Mouse (Mus musculus): ENCODE data around the gene Lmx1b. TPM values are rescaled to one million over a fixed set of nuclear protein-coding genes. Genes with fewer than 3 reads are reported as not detected.
A peak's percentile ranks its signal among the peaks of the same experiment; 100 is the strongest.

Gene Lmx1b
- polyA plus RNA-seq, 1 experiment from 2014 or later, result 6.3 TPM

GRCm38 (mm10) chr2:33633955-33634354 lies 6.4 kb downstream of the Lmx1b start:
- WGBS, result 7% methylated on average over 5 of the region's 5 CpGs
- ATAC-seq (ENCODE audit: low FRiP score), result no peak
- H3K4me1 ChIP-seq (replicated peaks), result peaks cover 50% of the 10 kb centered on the region

GRCm38 (mm10) chr2:33633237-33633636 lies 7.1 kb downstream of the Lmx1b start:
- peak overlapping the region; percentile 86; the same call in 1 of the 2 replicates for H3K9ac ChIP-seq
- no peak for ATAC-seq (ENCODE audit: low FRiP score)
- H3K4me1 ChIP-seq (replicated peaks), result peaks cover 54% of the 10 kb centered on the region

More at GRCm38 (mm10) chr2:33633955-33634354, 6.4 kb downstream of the Lmx1b start:
- Histone ChIP-seq H3K9me3 (no peaks in the 10 kb centered on the region), H3K4me3 (peak overlapping the region; percentile 48), H3K36me3 (no peaks in the 10 kb centered on the region), H3K4me2 (peak overlapping the region; percentile 55), H3K9ac (peak overlapping the region; percentile 86), H3K27ac (peak overlapping the region; percentile 83; the same call in 1 of the 2 replicates), H3K27me3 (peaks cover 96% of the 10 kb centered on the region)

GRCm38 (mm10) chr2:33632551-33633059 lies 7.7 kb downstream of the Lmx1b start:
- WGBS, result 18% methylated on average over 5 of the region's 5 CpGs
- no peaks in the 10 kb centered on the region for H3K36me3 ChIP-seq
- peak overlapping the region; percentile 73 for H3K9ac ChIP-seq
- H3K4me3 ChIP-seq, result peak overlapping the region; percentile 33
- H3K27ac ChIP-seq, result peak overlapping the region; percentile 84; the same call in 1 of the 2 replicates
- peak overlapping the region; percentile 55 for H3K4me2 ChIP-seq
- ATAC-seq (ENCODE audit: low FRiP score), result no peak
- H3K4me1 ChIP-seq (replicated peaks), result peaks cover 59% of the 10 kb centered on the region
- H3K9me3 ChIP-seq, result no peaks in the 10 kb centered on the region
- peaks cover 96% of the 10 kb centered on the region for H3K27me3 ChIP-seq

More at GRCm38 (mm10) chr2:33633237-33633636, 7.1 kb downstream of the Lmx1b start:
- Histone ChIP-seq H3K4me3 (peak overlapping the region; percentile 48; the same call in 1 of the 2 replicates), H3K27ac (0 out of 2 replicates have a peak overlapping the region, but pooled peaks have one; percentile 24), H3K9me3 (no peaks in the 10 kb centered on the region), H3K27me3 (peaks cover 96% of the 10 kb centered on the region), H3K36me3 (no peaks in the 10 kb centered on the region), H3K4me2 (peak overlapping the region; percentile 55)
- 2% methylated on average over 5 of the region's 5 CpGs for WGBS

DNA sequence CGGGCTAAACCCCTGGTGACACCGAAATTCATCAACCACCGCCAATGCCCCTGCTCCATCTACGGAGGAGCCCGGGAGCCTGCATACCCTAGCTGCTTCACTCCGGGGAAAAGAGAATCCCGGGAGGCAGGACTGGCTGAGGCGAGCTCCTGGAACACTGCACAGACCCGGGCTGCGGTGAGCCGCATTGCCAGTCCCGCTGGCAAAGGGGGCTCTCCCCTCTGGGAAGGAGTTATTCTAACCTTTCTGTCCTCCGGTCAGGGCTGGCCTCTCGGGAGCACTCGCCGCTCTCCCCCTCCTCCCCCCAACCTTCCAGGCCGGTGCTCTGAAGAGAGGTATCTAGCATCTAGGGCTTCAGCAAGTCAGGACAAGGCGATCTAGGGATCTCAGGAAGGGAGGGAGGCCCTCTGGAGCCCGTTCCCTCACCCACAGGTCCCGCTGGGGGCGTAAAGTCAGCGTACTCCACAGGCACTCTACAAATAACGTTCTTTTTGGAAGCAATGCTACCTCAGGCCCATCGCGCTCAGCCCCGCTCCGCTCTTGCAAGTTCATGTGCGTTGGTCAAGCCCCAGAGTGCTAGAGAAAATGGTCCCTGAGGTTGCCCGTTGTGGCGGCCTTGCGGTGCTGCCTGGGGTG lies 8.5 kb downstream of the Lmx1b start:
- no peaks in the 10 kb centered on the region for H3K9me3 ChIP-seq
- H3K4me2 ChIP-seq, result peak overlapping the region; percentile 55
- H3K4me3 ChIP-seq, result peak overlapping the region; percentile 33
- peaks cover 67% of the 10 kb centered on the region for H3K4me1 ChIP-seq (replicated peaks)
- peak overlapping the region; percentile 84 for H3K27ac ChIP-seq
- no peaks in the 10 kb centered on the region for H3K36me3 ChIP-seq
- H3K9ac ChIP-seq, result peak overlapping the region; percentile 73
- WGBS, result under 1% methylated on average over 28 of the region's 31 CpGs
- no peak for ATAC-seq (ENCODE audit: low FRiP score)
- peaks cover 98% of the 10 kb centered on the region for H3K27me3 ChIP-seq

DNA sequence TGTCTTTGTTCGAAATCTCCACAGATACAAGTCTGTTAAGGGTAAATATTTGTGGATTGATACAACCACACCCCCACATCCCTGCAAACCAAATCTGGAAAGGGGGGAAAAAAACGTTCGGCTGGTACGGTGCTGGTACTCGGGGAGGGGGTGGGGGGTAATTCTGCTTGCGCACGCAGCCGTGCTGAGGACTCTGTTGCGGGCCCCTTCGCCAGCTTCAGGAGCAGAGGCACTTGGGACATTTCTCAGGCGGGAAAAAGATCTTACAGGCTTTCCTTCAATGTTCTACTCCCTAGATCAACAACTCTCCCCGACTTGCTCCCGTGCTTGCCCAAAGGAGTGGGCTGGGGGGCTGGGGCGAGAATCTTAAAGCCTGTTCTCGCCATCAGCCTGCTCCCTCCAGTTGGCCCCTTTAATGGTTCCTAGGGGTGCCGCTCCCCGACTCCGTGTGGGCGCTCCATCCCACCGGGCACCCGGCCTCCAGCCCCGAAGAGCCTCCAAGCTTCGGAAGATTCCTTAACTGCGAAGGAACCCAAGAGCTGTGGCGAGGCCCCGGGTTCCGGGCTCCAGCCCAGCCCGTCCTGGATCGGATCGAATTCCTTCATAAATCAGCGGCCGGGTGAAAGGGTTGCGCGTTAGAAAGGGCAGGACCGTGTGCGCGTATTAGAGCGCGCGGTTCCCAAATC lies 9.1 kb downstream of the Lmx1b start:
- Histone ChIP-seq H3K27me3 (peaks cover 99% of the 10 kb centered on the region), H3K36me3 (no peaks in the 10 kb centered on the region), H3K9me3 (no peaks in the 10 kb centered on the region), H3K4me2 (peak overlapping the region; percentile 55), H3K9ac (peak overlapping the region; percentile 73), H3K4me3 (peak overlapping the region; percentile 33), H3K4me1 (replicated peaks) (peaks cover 71% of the 10 kb centered on the region), H3K27ac (peak overlapping the region; percentile 84)
- ATAC-seq (ENCODE audit: low FRiP score), result no peak
- WGBS, result under 1% methylated on average over 40 of the region's 40 CpGs

GRCm38 (mm10) chr2:33630081-33631021 lies 10.0 kb downstream of the Lmx1b start:
- peak overlapping the region; percentile 63 for H3K9ac ChIP-seq
- H3K4me1 ChIP-seq (replicated peaks), result peaks cover 76% of the 10 kb centered on the region
- H3K36me3 ChIP-seq, result no peaks in the 10 kb centered on the region
- peak overlapping the region; percentile 84 for H3K27ac ChIP-seq
- H3K4me3 ChIP-seq, result peak overlapping the region; percentile 33
- H3K4me2 ChIP-seq, result peak overlapping the region; percentile 55
- 2% methylated on average over 34 of the region's 34 CpGs for WGBS
- H3K9me3 ChIP-seq, result no peaks in the 10 kb centered on the region
- H3K27me3 ChIP-seq, result peaks cover 99% of the 10 kb centered on the region
- no peak for ATAC-seq (ENCODE audit: low FRiP score)

DNA sequence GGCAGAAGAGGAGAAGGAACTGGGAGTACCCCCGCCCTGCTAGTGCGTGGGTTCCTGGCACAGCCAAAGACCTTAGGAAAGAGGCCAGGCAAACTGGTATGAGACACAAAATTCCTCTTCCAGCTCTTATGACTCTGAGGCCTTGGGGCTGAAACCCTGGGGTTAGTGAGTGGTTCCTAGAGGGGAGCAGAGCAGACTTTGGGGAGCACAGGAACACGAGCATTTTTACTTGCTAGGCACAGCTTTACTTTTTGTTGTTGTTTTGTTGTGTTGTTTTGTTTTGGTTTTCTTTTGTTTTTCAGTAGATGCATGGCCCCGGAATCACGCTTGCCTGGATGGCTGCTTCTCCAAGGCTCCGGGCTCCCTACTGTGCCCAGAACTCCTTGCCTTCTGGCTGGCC lies 10.7 kb downstream of the Lmx1b start:
- no peaks in the 10 kb centered on the region for H3K9me3 ChIP-seq
- ATAC-seq (ENCODE audit: low FRiP score), result no peak
- H3K27me3 ChIP-seq, result peaks cover 99% of the 10 kb centered on the region
- peak overlapping the region; percentile 55 for H3K4me2 ChIP-seq
- WGBS, result 3% methylated on average over 6 of the region's 6 CpGs
- H3K27ac ChIP-seq, result peak overlapping the region; percentile 84
- H3K36me3 ChIP-seq, result no peaks in the 10 kb centered on the region
- H3K4me3 ChIP-seq, result peak overlapping the region; percentile 33; the same call in 1 of the 2 replicates
- peaks cover 83% of the 10 kb centered on the region for H3K4me1 ChIP-seq (replicated peaks)
- H3K9ac ChIP-seq, result peak overlapping the region; percentile 63

DNA sequence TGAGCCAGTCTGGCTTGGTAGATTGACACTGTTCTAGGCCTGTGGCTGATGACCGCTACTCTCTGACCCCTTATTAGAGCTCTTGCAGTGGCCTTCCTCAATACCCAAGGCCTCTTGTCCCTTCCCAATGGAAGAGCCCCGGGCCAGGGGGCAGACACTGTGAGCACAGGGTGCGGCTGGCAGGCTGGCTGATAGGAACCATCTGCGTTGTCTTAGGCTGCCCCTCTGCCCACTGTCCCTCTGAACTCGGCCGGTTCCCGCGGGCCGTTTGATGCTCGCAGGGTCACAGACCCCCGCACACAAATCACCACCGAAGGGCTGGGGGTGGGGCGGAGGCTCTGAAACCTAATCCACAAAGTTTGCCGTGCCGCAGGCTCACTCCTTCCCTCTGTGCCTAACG lies 11.5 kb downstream of the Lmx1b start:
- Histone ChIP-seq H3K9ac (peak overlapping the region; percentile 63; the same call in 1 of the 2 replicates), H3K4me1 (replicated peaks) (peaks cover 88% of the 10 kb centered on the region), H3K4me2 (peak overlapping the region; percentile 16; the same call in 1 of the 2 replicates), H3K27ac (no peak overlapping the region), H3K36me3 (no peaks in the 10 kb centered on the region), H3K27me3 (peaks cover 99% of the 10 kb centered on the region), H3K9me3 (no peaks in the 10 kb centered on the region), H3K4me3 (no peak overlapping the region)
- 1% methylated on average over 16 of the region's 16 CpGs for WGBS
- no peak for ATAC-seq (ENCODE audit: low FRiP score)

- WGBS, result 26% methylated on average over 10 of the region's 10 CpGs
- H3K27me3 ChIP-seq, result peaks cover 99% of the 10 kb centered on the region
- peaks cover 92% of the 10 kb centered on the region for H3K4me1 ChIP-seq (replicated peaks)
- no peaks in the 10 kb centered on the region for H3K9me3 ChIP-seq
- H3K27ac ChIP-seq, result 0 out of 2 replicates have a peak overlapping the region, but pooled peaks have one; percentile 58
- no peak overlapping the region for H3K4me3 ChIP-seq
- no peaks in the 10 kb centered on the region for H3K36me3 ChIP-seq
- peak overlapping the region; percentile 15; the same call in 1 of the 2 replicates for H3K4me2 ChIP-seq
- no peak for ATAC-seq (ENCODE audit: low FRiP score)
- H3K9ac ChIP-seq, result no peak overlapping the region
Measured at GRCm38 (mm10) chr2:33627058-33627375, 13.3 kb downstream of the Lmx1b start.

DNA sequence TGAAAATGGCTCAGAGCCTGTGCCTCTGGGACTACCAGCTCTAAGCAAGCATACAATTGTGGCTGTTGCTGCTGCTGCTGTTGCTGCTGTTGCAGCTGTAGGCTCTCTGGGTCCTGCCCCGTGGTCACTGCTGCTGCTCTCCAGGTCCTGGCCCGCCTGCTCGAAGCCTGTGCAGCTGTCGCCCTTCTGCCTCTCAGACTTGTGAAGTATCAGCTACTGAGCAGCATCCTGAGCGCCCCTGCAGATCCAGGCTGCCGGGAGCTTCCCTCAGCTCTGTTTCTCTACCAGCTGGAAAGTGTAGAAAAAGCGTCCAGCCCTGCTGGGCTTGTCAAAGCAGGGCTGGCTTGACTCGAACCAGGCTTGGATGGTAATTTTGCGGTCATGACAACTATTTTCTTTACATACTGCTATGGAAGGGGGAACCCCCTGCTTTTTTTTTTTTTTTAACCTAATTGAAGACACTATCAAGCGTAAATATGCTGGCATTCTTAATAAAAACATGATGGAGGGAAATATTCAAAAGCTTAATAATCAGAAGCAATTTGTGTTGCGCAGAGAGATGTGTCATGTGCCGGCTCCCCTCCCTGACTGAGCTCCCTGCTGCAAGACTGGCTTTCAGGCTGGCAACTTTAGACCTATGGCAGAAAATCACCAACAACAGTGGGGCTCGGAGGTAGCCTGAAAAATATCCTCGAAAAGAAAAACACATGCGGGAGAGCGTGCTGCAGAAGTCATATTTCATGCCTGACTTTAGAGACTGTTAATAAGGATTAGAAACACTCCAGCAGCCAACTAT lies 13.9 kb downstream of the Lmx1b start:
- H3K27me3 ChIP-seq, result peaks cover 99% of the 10 kb centered on the region
- no peaks in the 10 kb centered on the region for H3K9me3 ChIP-seq
- 28% methylated on average over 16 of the region's 16 CpGs for WGBS
- peak overlapping the region; percentile 19; the same call in 1 of the 2 replicates for H3K4me2 ChIP-seq
- no peaks in the 10 kb centered on the region for H3K36me3 ChIP-seq
- peak overlapping the region; percentile 58 for H3K27ac ChIP-seq
- H3K9ac ChIP-seq, result peak overlapping the region; percentile 58
- no peak for ATAC-seq (ENCODE audit: low FRiP score)
- peaks cover 90% of the 10 kb centered on the region for H3K4me1 ChIP-seq (replicated peaks)
- H3K4me3 ChIP-seq, result no peak overlapping the region

DNA sequence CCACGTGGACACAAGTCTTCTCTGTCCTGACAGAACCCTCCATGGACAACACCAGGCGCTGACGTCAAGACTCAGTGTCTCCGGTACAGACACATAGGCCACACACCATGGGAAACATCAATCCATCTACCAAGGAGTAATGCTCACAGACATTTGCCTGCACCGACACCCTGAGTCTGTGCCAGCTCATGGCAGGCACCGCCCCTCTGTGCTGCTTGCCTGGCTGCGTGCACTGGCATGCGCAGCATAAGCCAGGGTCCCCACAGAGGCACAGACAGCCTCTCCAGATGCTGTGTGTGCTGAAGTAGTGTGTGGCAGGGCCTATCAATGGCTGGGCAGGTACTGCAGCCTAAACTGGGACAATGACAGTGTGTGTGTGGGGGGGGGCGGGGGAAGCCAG lies 22.6 kb downstream of the Lmx1b start:
- H3K4me1 ChIP-seq (replicated peaks), result peaks cover 87% of the 10 kb centered on the region
- peak; percentile 30; the same call in 1 of the 2 replicates for ATAC-seq (ENCODE audit: low FRiP score)
- peak overlapping the region; percentile 65 for H3K4me2 ChIP-seq
- peaks cover 80% of the 10 kb centered on the region for H3K27me3 ChIP-seq
- WGBS, result 56% methylated on average over 9 of the region's 9 CpGs
- no peaks in the 10 kb centered on the region for H3K36me3 ChIP-seq
- H3K27ac ChIP-seq, result peak overlapping the region; percentile 97
- H3K9me3 ChIP-seq, result no peaks in the 10 kb centered on the region
- no peak overlapping the region for H3K4me3 ChIP-seq
- 0 out of 2 replicates have a peak overlapping the region, but pooled peaks have one; percentile 71 for H3K9ac ChIP-seq
